Mouse (Mus musculus): ENCODE results near the gene Gpr161. TPM values are rescaled to one million over a fixed set of nuclear protein-coding genes. Genes with fewer than 3 reads are reported as not detected.

Gpr161 gene
- polyA plus RNA-seq, 1 experiment, result 1.8 TPM

- Histone ChIP-seq H3K4me2 (ENCODE audit: low read depth) (peak overlapping the region; percentile 55), H3K4me3 (no peak overlapping the region), H3ac (ENCODE audit: control insufficient read depth, insufficient read length) (no peak overlapping the region), H3K36me3 (ENCODE audit: control insufficient read depth, insufficient read depth) (no peaks in the 10 kb centered on the region), H3K79me2 (ENCODE audit: control insufficient read depth, insufficient read depth) (no peaks in the 10 kb centered on the region), H3K27me3 (ENCODE audit: control insufficient read depth, insufficient read depth, insufficient read length) (no peaks in the 10 kb centered on the region)
- no peak for TF ChIP-seq SRF (IDR thresholded peaks at IDR 0.05; ENCODE audit: control insufficient read depth, insufficient read length, low read depth)
- no peak for TF ChIP-seq MYOG (IDR thresholded peaks at IDR 0.05; ENCODE audit: control insufficient read depth in 1 of 3, insufficient read depth in 1 of 3, insufficient read length in 2 of 3, low read depth in 2 of 3)
- TF ChIP-seq REST (IDR thresholded peaks at IDR 0.05; ENCODE audit: insufficient read depth, insufficient read length), result no peak
- no peak for TF ChIP-seq POLR2A (IDR thresholded peaks at IDR 0.05; ENCODE audit: insufficient read length, low read depth)
- no peak for TF ChIP-seq CEBPB (IDR thresholded peaks at IDR 0.05; ENCODE audit: insufficient read depth, poor library complexity, severe bottlenecking)
These were observed 20.8 kb downstream of the Gpr161 start for GRCm38 (mm10) chr1:165316361-165316760.

DNA sequence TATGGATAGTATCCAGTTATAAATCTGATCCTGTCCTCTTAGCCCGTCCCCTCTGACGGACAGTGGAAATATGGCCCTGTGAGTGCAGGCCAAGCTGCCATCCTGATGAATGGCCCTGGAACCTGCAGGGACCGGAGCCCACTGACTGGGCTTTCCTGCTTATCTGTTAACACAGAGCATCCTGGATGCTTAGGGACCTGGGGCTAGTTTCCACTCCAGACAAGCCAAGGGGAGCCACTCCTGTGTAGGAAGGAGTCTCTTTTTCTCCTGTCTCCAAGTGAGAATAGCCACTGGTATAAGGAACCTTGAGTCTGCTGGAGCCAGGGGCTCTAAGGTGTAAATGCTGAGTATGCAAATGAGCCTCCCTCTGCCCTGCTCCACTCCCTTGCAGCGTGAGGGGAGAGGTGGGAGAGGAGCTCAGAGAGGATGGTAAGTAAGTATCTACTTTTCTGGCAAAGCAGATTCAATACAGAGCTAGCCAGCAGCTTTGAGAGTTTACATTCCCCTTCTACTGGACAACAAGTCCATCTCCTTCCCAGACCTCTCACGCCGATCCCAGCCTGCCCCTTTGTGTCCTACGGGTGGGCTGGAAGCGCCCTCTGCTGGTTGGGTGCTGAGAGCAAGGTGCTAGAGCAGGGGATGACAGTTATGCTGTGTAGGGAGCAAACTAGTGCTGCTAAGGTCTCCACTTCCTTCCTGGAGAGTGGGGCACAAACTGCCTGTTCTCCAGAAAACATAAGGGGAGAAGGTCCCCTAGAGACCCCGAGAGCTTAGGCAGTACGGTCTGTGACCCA is 24.7 kb downstream of the Gpr161 start:
- H3K4me2 ChIP-seq (ENCODE audit: low read depth), result no peak overlapping the region
- peaks cover 9% of the 10 kb centered on the region for H3K36me3 ChIP-seq (ENCODE audit: control insufficient read depth, insufficient read depth)
- no peak overlapping the region for H3ac ChIP-seq (ENCODE audit: control insufficient read depth, insufficient read length)
- H3K79me2 ChIP-seq (ENCODE audit: control insufficient read depth, insufficient read depth), result no peaks in the 10 kb centered on the region
- TF ChIP-seq USF1 (IDR thresholded peaks at IDR 0.05; ENCODE audit: low read depth) (no peak), E2F4 (IDR thresholded peaks at IDR 0.05; ENCODE audit: insufficient read depth) (no peak), CEBPB (IDR thresholded peaks at IDR 0.05; ENCODE audit: insufficient read depth, poor library complexity, severe bottlenecking) (no peak), MYOG (IDR thresholded peaks at IDR 0.05; ENCODE audit: control insufficient read depth in 1 of 3, insufficient read depth in 1 of 3, insufficient read length in 2 of 3, low read depth in 2 of 3) (no peak), SRF (IDR thresholded peaks at IDR 0.05; ENCODE audit: control insufficient read depth, insufficient read length, low read depth) (no peak)
- H3K27me3 ChIP-seq (ENCODE audit: control insufficient read depth, insufficient read depth, insufficient read length), result no peaks in the 10 kb centered on the region
- no peak overlapping the region for H3K4me3 ChIP-seq

DNA sequence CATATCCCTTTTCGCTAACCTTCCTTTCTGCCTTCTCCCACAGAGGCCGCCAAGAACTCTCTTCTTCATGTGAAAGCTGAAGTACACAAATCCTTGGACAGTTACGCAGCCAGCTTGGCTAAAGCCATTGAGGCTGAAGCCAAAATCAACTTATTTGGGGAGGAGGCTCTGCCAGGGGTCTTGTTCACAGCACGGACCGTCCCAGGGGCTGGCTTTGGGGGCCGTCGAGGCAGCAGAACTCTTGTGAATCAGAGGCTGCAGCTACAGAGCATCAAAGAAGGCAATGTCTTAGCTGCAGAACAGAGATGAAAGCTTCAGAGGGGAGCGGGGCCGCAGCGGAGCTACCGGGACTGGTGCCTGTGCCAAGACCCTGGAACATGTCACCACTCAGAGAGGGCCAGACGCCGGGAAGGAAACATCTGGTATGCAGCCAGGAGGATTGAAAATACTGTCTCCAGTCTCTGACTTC is 25.8 kb downstream of the Gpr161 start:
- Histone ChIP-seq H3K4me2 (ENCODE audit: low read depth) (no peak overlapping the region), H3K27me3 (ENCODE audit: control insufficient read depth, insufficient read depth, insufficient read length) (no peaks in the 10 kb centered on the region), H3K79me2 (ENCODE audit: control insufficient read depth, insufficient read depth) (no peaks in the 10 kb centered on the region), H3K36me3 (ENCODE audit: control insufficient read depth, insufficient read depth) (peaks cover 9% of the 10 kb centered on the region), H3K4me3 (no peak overlapping the region), H3ac (ENCODE audit: control insufficient read depth, insufficient read length) (no peak overlapping the region)
- no peak for TF ChIP-seq E2F4 (IDR thresholded peaks at IDR 0.05; ENCODE audit: insufficient read depth)
- TF ChIP-seq TCF3 (IDR thresholded peaks at IDR 0.05; ENCODE audit: insufficient read length, low read depth), result no peak
- no peak for TF ChIP-seq MAX (IDR thresholded peaks at IDR 0.05; ENCODE audit: low read depth)
- no peak for TF ChIP-seq SRF (IDR thresholded peaks at IDR 0.05; ENCODE audit: control insufficient read depth, insufficient read length, low read depth)
- no peak for TF ChIP-seq CEBPB (IDR thresholded peaks at IDR 0.05; ENCODE audit: insufficient read depth, poor library complexity, severe bottlenecking)
- no peak for TF ChIP-seq MYOD1 (IDR thresholded peaks at IDR 0.05; ENCODE audit: control insufficient read depth in 1 of 3, insufficient read length in 2 of 3, low read depth in 2 of 3)
- no peak for TF ChIP-seq POLR2A (IDR thresholded peaks at IDR 0.05; ENCODE audit: insufficient read length, low read depth)
- no peak for TF ChIP-seq MYOG (IDR thresholded peaks at IDR 0.05; ENCODE audit: control insufficient read depth in 1 of 3, insufficient read depth in 1 of 3, insufficient read length in 2 of 3, low read depth in 2 of 3)

GRCm38 (mm10) chr1:165321891-165322290 is 26.3 kb downstream of the Gpr161 start:
- H3K27me3 ChIP-seq (ENCODE audit: control insufficient read depth, insufficient read depth, insufficient read length), result no peaks in the 10 kb centered on the region
- H3K4me2 ChIP-seq (ENCODE audit: low read depth), result no peak overlapping the region
- H3K36me3 ChIP-seq (ENCODE audit: control insufficient read depth, insufficient read depth), result peaks cover 9% of the 10 kb centered on the region
- H3ac ChIP-seq (ENCODE audit: control insufficient read depth, insufficient read length), result no peak overlapping the region
- no peak for TF ChIP-seq REST (IDR thresholded peaks at IDR 0.05; ENCODE audit: insufficient read depth, insufficient read length)
- no peak for TF ChIP-seq POLR2A (IDR thresholded peaks at IDR 0.05; ENCODE audit: insufficient read length, low read depth)
- no peak for TF ChIP-seq SRF (IDR thresholded peaks at IDR 0.05; ENCODE audit: control insufficient read depth, insufficient read length, low read depth)
- no peak for TF ChIP-seq TCF3 (IDR thresholded peaks at IDR 0.05; ENCODE audit: insufficient read length, low read depth)
- TF ChIP-seq USF1 (IDR thresholded peaks at IDR 0.05; ENCODE audit: low read depth), result no peak
- TF ChIP-seq TCF12 (IDR thresholded peaks at IDR 0.05; ENCODE audit: insufficient read depth, poor library complexity, severe bottlenecking), result no peak
- no peak for TF ChIP-seq MAX (IDR thresholded peaks at IDR 0.05; ENCODE audit: low read depth)
- no peak for TF ChIP-seq E2F4 (IDR thresholded peaks at IDR 0.05; ENCODE audit: insufficient read depth)
- no peak for TF ChIP-seq POLR2AphosphoS2 (IDR thresholded peaks at IDR 0.05; ENCODE audit: insufficient read length, low read depth)
- TF ChIP-seq CEBPB (IDR thresholded peaks at IDR 0.05; ENCODE audit: insufficient read depth, poor library complexity, severe bottlenecking), result no peak
- no peak for TF ChIP-seq MYOD1 (IDR thresholded peaks at IDR 0.05; ENCODE audit: control insufficient read depth in 1 of 3, insufficient read length in 2 of 3, low read depth in 2 of 3)
- TF ChIP-seq MYOG (IDR thresholded peaks at IDR 0.05; ENCODE audit: control insufficient read depth in 1 of 3, insufficient read depth in 1 of 3, insufficient read length in 2 of 3, low read depth in 2 of 3), result no peak
- no peak overlapping the region for H3K4me3 ChIP-seq
- H3K79me2 ChIP-seq (ENCODE audit: control insufficient read depth, insufficient read depth), result no peaks in the 10 kb centered on the region

DNA sequence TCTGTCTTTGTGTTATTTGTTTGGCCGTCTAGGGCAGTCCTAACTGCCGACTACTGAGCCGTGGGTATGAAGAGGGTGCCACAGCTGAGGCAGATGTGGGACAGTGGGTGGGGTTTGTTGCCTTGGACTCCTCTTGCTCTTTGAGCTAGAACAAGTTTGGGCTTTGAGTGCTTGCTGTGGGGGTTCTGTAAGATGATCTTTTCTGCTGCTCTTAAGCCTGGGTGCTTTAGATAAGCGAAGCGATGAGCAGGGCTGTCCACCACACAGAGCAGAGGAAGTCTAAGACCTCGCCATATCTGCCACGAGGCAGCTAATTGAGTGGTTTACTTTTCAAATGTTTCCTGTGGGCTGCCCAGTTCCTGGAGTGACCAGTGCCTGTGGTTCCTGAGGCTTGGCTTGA is 27.3 kb downstream of the Gpr161 start:
- H3K36me3 ChIP-seq (ENCODE audit: control insufficient read depth, insufficient read depth), result peaks cover 9% of the 10 kb centered on the region
- no peak overlapping the region for H3K4me3 ChIP-seq
- H3K27me3 ChIP-seq (ENCODE audit: control insufficient read depth, insufficient read depth, insufficient read length), result no peaks in the 10 kb centered on the region
- no peak for TF ChIP-seq E2F4 (IDR thresholded peaks at IDR 0.05; ENCODE audit: insufficient read depth)
- H3ac ChIP-seq (ENCODE audit: control insufficient read depth, insufficient read length), result no peak overlapping the region
- H3K4me2 ChIP-seq (ENCODE audit: low read depth), result no peak overlapping the region
- H3K79me2 ChIP-seq (ENCODE audit: control insufficient read depth, insufficient read depth), result no peaks in the 10 kb centered on the region
